In genomic region chr6:21949771-21950448, GRCm38 (mm10) we compare ENCODE assay signal across 8 mouse cellular contexts. TPM values are rescaled to one million over a fixed set of nuclear protein-coding genes. Genes with fewer than 3 reads are reported as not detected.
DNase-seq lines count a peak whose midpoint lies in the region; ATAC-seq and TF ChIP-seq lines count a peak whose summit lies in the region.

No protein-coding gene starts in this region.

- DNase-seq in forebrain, embryonic 14.5 days (ENCODE audit: low spot score) = peak; percentile 97
- peak; percentile 92 for DNase-seq in heart, postnatal 25 days (ENCODE audit: low spot score)
- peak; percentile 97 to 99 for DNase-seq in layer of hippocampus, adult 18-20 months (ENCODE audit: low spot score in 2 of 2)
- peak; percentile 96 for DNase-seq in lung, adult 2 months
- peak; percentile 96 to 97 for DNase-seq in thymus, adult 18-20 months

- no peak for TF ChIP-seq EP300 in ES-Bruce4 (IDR thresholded peaks at IDR 0.05; ENCODE audit: insufficient read depth, low read depth, low read length)

- WGBS in forebrain, embryonic 14.5 days = under 1% methylated on average over 64 of the region's 68 CpGs
- under 1% methylated on average over 66 of the region's 68 CpGs for WGBS in lung, adult 2 months

- no peaks in the 10 kb centered on the region for H3K9me3 ChIP-seq in ES-Bruce4 (replicated peaks; ENCODE audit: control insufficient read depth, insufficient read depth, low read length, poor library complexity, severe bottlenecking)
- H3K9me3 ChIP-seq in forebrain, embryonic 14.5 days (replicated peaks; ENCODE audit: control insufficient read depth, low read length) = no peaks in the 10 kb centered on the region

- peak overlapping the region; percentile 84 for H3K9ac ChIP-seq in ES-Bruce4 (ENCODE audit: low read depth, poor library complexity, severe bottlenecking)
- peak overlapping the region; percentile 77 for H3K9ac ChIP-seq in forebrain, embryonic 14.5 days (ENCODE audit: low read length)

- H3K36me3 ChIP-seq in ES-Bruce4 (ENCODE audit: control insufficient read depth, insufficient read depth, low read length, poor library complexity, severe bottlenecking) = peaks cover 7% of the 10 kb centered on the region; the same call in 1 of the 2 replicates
- peaks cover 17% of the 10 kb centered on the region for H3K36me3 ChIP-seq in forebrain, embryonic 14.5 days (ENCODE audit: control insufficient read depth, insufficient read depth, low read length)

- H3K4me2 ChIP-seq in forebrain, embryonic 14.5 days (ENCODE audit: low read length) = peak overlapping the region; percentile 73

- TF ChIP-seq POLR2A in ES-Bruce4 (IDR thresholded peaks at IDR 0.05; ENCODE audit: insufficient read depth, low read length) = no peak
- TF ChIP-seq POLR2A in lung, adult 2 months (IDR thresholded peaks at IDR 0.05; ENCODE audit: borderline replicate concordance, extremely low read depth, low read depth, low read length) = peak; percentile 68; the same call in 1 of the 2 replicates

- no peaks in the 10 kb centered on the region for H3K4me1 ChIP-seq in ES-Bruce4 (ENCODE audit: control insufficient read depth, insufficient read depth, low read length)
- H3K4me1 ChIP-seq in forebrain, embryonic 14.5 days (ENCODE audit: control insufficient read depth, insufficient read depth, low read length) = peaks cover 6% of the 10 kb centered on the region
- H3K4me1 ChIP-seq in lung, adult 2 months (ENCODE audit: control insufficient read depth, insufficient read depth, low read length) = peaks cover 4% of the 10 kb centered on the region; the same call in 1 of the 2 replicates

- H3K4me3 ChIP-seq in ES-Bruce4 (ENCODE audit: low read depth, low read length) = peak overlapping the region; percentile 91
- H3K4me3 ChIP-seq in forebrain, embryonic 14.5 days (ENCODE audit: low read depth, low read length) = peak overlapping the region; percentile 74
- peak overlapping the region; percentile 99 for H3K4me3 ChIP-seq in lung, adult 2 months (replicated peaks; ENCODE audit: extremely low read depth, low read depth, low read length)

- peak; percentile 84 for ATAC-seq in cerebellum, adult (ENCODE audit: insufficient number of reproducible peaks, low FRiP score, low TSS enrichment)
- peak; percentile 97 for ATAC-seq in forebrain, embryonic 14.5 days
- peak; percentile 86 for ATAC-seq in neutrophil, adult 5-6 weeks (ENCODE audit: extremely low read depth, insufficient number of reproducible peaks, low FRiP score, poor library complexity, severe bottlenecking)

- no peaks in the 10 kb centered on the region for H3K27me3 ChIP-seq in ES-Bruce4 (ENCODE audit: control insufficient read depth, insufficient read depth, low read length, poor library complexity, severe bottlenecking)
- H3K27me3 ChIP-seq in forebrain, embryonic 14.5 days (replicated peaks; ENCODE audit: control insufficient read depth, insufficient read depth, low read length) = no peaks in the 10 kb centered on the region

- TF ChIP-seq CTCF in ES-Bruce4 (IDR thresholded peaks at IDR 0.05; ENCODE audit: low read depth, low read length) = no peak
- no peak for TF ChIP-seq CTCF in lung, adult 2 months (IDR thresholded peaks at IDR 0.05; ENCODE audit: insufficient read depth, low read length)

- peak overlapping the region; percentile 59 for H3K27ac ChIP-seq in ES-Bruce4 (ENCODE audit: insufficient read depth, low read length)
- peak overlapping the region; percentile 99 for H3K27ac ChIP-seq in forebrain, embryonic 14.5 days (ENCODE audit: low read depth, low read length)

- intact Hi-C loops in heart, postnatal 25 days (cut with DNase I) = loop anchor here (2.0 kb wide), 2 partner anchors 99 to 155 kb away; no protein-coding TSS in a partner anchor

RNA-seq across cellular contexts. Expression of gene Ing3, which starts 0.5 kb away (rescaled TPM):
- 24.1 and 26.1 TPM in 2 replicates for polyA plus RNA-seq in ES-Bruce4 (2011; ENCODE audit: insufficient read depth, insufficient read length, low read depth, missing spikeins)
- polyA plus RNA-seq in forebrain, embryonic 14.5 days (2014; fragmentation: Nextera tagmentation; extraction: Ambion mirVana) = 57.7 and 64.0 TPM in 2 replicates
- 10 to 100 TPM; 13.2 to 17.3 TPM for total RNA-seq in heart, postnatal 25 days (2021)
- 10 to 100 TPM; 30.1 to 30.4 TPM for total RNA-seq in layer of hippocampus, adult 18-20 months (2021)
- 6.5 and 7.5 TPM in 2 replicates for polyA plus RNA-seq in lung, adult 2 months (2012; rRNA removed)
- total RNA-seq in neutrophil, adult 5-6 weeks (2017) = 52.4 and 74.4 TPM in 2 replicates

RNA-seq across cellular contexts. Expression of gene Cped1, which starts 35.8 kb away (rescaled TPM):
- polyA plus RNA-seq in ES-Bruce4 (2011; ENCODE audit: insufficient read depth, insufficient read length, low read depth, missing spikeins) = 0.30 and 0.90 TPM in 2 replicates
- 4.3 and 5.2 TPM in 2 replicates for polyA plus RNA-seq in forebrain, embryonic 14.5 days (2014; fragmentation: Nextera tagmentation; extraction: Ambion mirVana)
- 10 to 100 TPM; 18.0 to 22.8 TPM for total RNA-seq in heart, postnatal 25 days (2021)
- 1 to 10 TPM; 2.2 TPM for total RNA-seq in layer of hippocampus, adult 18-20 months (2021)
- 23.2 and 29.4 TPM in 2 replicates for polyA plus RNA-seq in lung, adult 2 months (2012; rRNA removed)
- 1.0 and 1.7 TPM in 2 replicates for total RNA-seq in neutrophil, adult 5-6 weeks (2017)

Comparison
In these comparisons a context has a peak if more than half of its experiments do, and no peak if none do; other contexts are left out.
1. Peak in every context shown above with its lines: DNase-seq, ATAC-seq, H3K4me3 ChIP-seq and H3K27ac ChIP-seq.